Mouse (Mus musculus) T-cell, adult 2 months (primary cell): ENCODE measurements around the gene Siglecg.
A peak's percentile ranks its signal among the peaks of the same experiment; 100 is the strongest.
"Not testable (repeated sequence)": the region's sequence is repeated elsewhere in the genome, so short reads cannot be mapped to it uniquely, and the experiment has no call there.

Experiments used
- DNase-seq: peaks from one replicate; pipeline ENCODE4 v3.0.0; 2022; ENCODE audit warnings: low spot score

The Siglecg gene

GRCm38 (mm10) chr7:43408131-43408553, at the start of gene Siglecg:
TSS of gene Siglecg (plus strand) at chr7:43408204.
- DNase-seq, result no peak

- DNase-seq, result no peak
Measured at GRCm38 (mm10) chr7:43358556-43358955, 49.4 kb upstream of the Siglecg start.

- DNase-seq, result no peak
Measured at GRCm38 (mm10) chr7:43361442-43361841, 46.6 kb upstream of the Siglecg start.

GRCm38 (mm10) chr7:43362021-43362420, 46.0 kb upstream of the Siglecg start:
- no peak for DNase-seq

- no peak for DNase-seq
Measured at GRCm38 (mm10) chr7:43378226-43378625, 29.8 kb upstream of the Siglecg start.

GRCm38 (mm10) chr7:43392349-43393121, 15.5 kb upstream of the Siglecg start:
- no peak for DNase-seq

- no peak for DNase-seq
Measured at GRCm38 (mm10) chr7:43399501-43399900, 8.5 kb upstream of the Siglecg start.

- DNase-seq, result no peak
Measured at GRCm38 (mm10) chr7:43402718-43403117, 5.3 kb upstream of the Siglecg start.

GRCm38 (mm10) chr7:43407573-43407972, 431 bp upstream of the Siglecg start:
- DNase-seq, result no peak

GRCm38 (mm10) chr7:43409084-43409483, 1.1 kb downstream of the Siglecg start:
- no peak for DNase-seq

GRCm38 (mm10) chr7:43411724-43412123, 3.7 kb downstream of the Siglecg start:
- DNase-seq, result not testable (repeated sequence)

GRCm38 (mm10) chr7:43417298-43417697, 9.3 kb downstream of the Siglecg start:
- DNase-seq, result no peak

GRCm38 (mm10) chr7:43422995-43423617, 15.1 kb downstream of the Siglecg start:
- peak; percentile 74 for DNase-seq

GRCm38 (mm10) chr7:43423991-43424625, 16.1 kb downstream of the Siglecg start:
- DNase-seq, result no peak

- DNase-seq, result no peak
Measured at GRCm38 (mm10) chr7:43427406-43427805, 19.4 kb downstream of the Siglecg start, which contains the start of gene Lim2. TSS of gene Lim2 (plus strand) at chr7:43427670.

GRCm38 (mm10) chr7:43429500-43429899, 21.5 kb downstream of the Siglecg start:
- no peak for DNase-seq

- no peak for DNase-seq
Measured at GRCm38 (mm10) chr7:43432891-43433290, 24.9 kb downstream of the Siglecg start.

- no peak for DNase-seq
Measured at GRCm38 (mm10) chr7:43434676-43435075, 26.7 kb downstream of the Siglecg start.

GRCm38 (mm10) chr7:43436341-43437255, 28.6 kb downstream of the Siglecg start, which contains the start of gene Nkg7:
TSS of gene Nkg7 (plus strand) at chr7:43437073.
- DNase-seq, result peak; percentile 48

GRCm38 (mm10) chr7:43438611-43439010, 30.6 kb downstream of the Siglecg start:
- peak; percentile 63 for DNase-seq

- DNase-seq, result no peak
Measured at GRCm38 (mm10) chr7:43440482-43440881, 32.5 kb downstream of the Siglecg start, which contains the start of gene Cldnd2. TSS of gene Cldnd2 (plus strand) at chr7:43440782.

- DNase-seq, result no peak
Measured at GRCm38 (mm10) chr7:43441071-43441470, 33.1 kb downstream of the Siglecg start.
